Mouse (Mus musculus) midbrain, embryonic 16.5 days (tissue): ENCODE results near the gene Dcst1. TPM values are rescaled to one million over a fixed set of nuclear protein-coding genes. Genes with fewer than 3 reads are reported as not detected.
A peak's percentile ranks its signal among the peaks of the same experiment; 100 is the strongest.

ENCODE experiments used
- ATAC-seq: fragments of 200-750 bp; cut with Nextera tagmentation; 2 replicates; pipeline ENCODE4 v1.8.0; 2017; ENCODE audit warnings: moderate TSS enrichment
- H3K27ac ChIP-seq: fragments of 300-500 bp; sonication (generic); 2 replicates; pipeline ENCODE4 v1.5.1; 2014; ENCODE audit warnings: mild to moderate bottlenecking, low read length, mixed read lengths
- H3K27me3 ChIP-seq: fragments of 300-500 bp; sonication (generic); 2 replicates; pipeline ENCODE4 v1.6.1; 2014; ENCODE audit warnings: low read depth, low read length, mixed read lengths; ENCODE audit not compliant: control insufficient read depth, insufficient read depth
- H3K36me3 ChIP-seq: fragments of 300-500 bp; sonication (generic); 2 replicates; pipeline ENCODE4 v1.6.1; 2014; ENCODE audit warnings: mild to moderate bottlenecking, low read length, moderate library complexity, mixed read lengths; ENCODE audit not compliant: control insufficient read depth, insufficient read depth
- H3K4me1 ChIP-seq: fragments of 300-500 bp; sonication (generic); 2 replicates; pipeline ENCODE4 v1.6.1; 2014; ENCODE audit warnings: mild to moderate bottlenecking, low read length, mixed read lengths; ENCODE audit not compliant: control insufficient read depth, insufficient read depth
- H3K4me2 ChIP-seq: fragments of 300-500 bp; sonication (generic); 2 replicates; pipeline ENCODE4 v1.6.1; 2014; ENCODE audit warnings: mild to moderate bottlenecking, low read length, mixed read lengths
- H3K4me3 ChIP-seq: fragments of 300-500 bp; sonication (generic); 2 replicates; pipeline ENCODE4 v1.5.1; 2014; ENCODE audit warnings: low read depth, mild to moderate bottlenecking, low read length, moderate library complexity, mixed read lengths
- H3K9ac ChIP-seq: fragments of 300-500 bp; sonication (generic); 2 replicates; pipeline ENCODE4 v1.6.1; 2014; ENCODE audit warnings: low read depth, low read length, mixed read lengths
- H3K9me3 ChIP-seq: fragments of 300-500 bp; sonication (generic); replicated peaks from 2 replicates; pipeline ENCODE4 v1.6.1; 2014; ENCODE audit warnings: mild to moderate bottlenecking, low read length, mixed read lengths; ENCODE audit not compliant: control insufficient read depth, poor library complexity, severe bottlenecking
- WGBS: fragments of 180-500 bp; shearing (Covaris S2); extraction: QIAGEN DNeasy Blood & Tissue Kit; methylation state at CpG from one replicate; pipeline ENCODE4 v1.1.7; 2014; 5-methylcytosine and 5-hydroxymethylcytosine counted together
- polyA plus RNA-seq: library from polyadenylated mRNA; unstranded; fragments of >200 nt; fragmentation: Nextera tagmentation; extraction: Ambion mirVana; gene quantifications from 2 replicates; pipeline ENCODE4 v1.2.1, GENCODE M21; 2015

The Dcst1 gene
- polyA plus RNA-seq, 1 experiment from 2014 or later: 0.98 TPM

GRCm38 (mm10) chr3:89322514-89323165 is 42.4 kb downstream of the Dcst1 start, which contains the start of gene Efna3:
Efna3 (minus strand) TSS chr3:89322965.
- ATAC-seq: peak; percentile 27
- Histone ChIP-seq H3K27ac (peak within 1 kb of the TSS; percentile 92), H3K4me1 (peaks cover 14% of the 10 kb centered on the region), H3K4me2 (peak within 1 kb of the TSS; percentile 78), H3K36me3 (no peaks in the 10 kb centered on the region), H3K27me3 (0 out of 2 replicates have a peak, but pooled peaks cover 4% of the 10 kb centered on the region), H3K9ac (peak within 1 kb of the TSS; percentile 88), H3K9me3 (no peaks in the 10 kb centered on the region), H3K4me3 (peak within 1 kb of the TSS; percentile 76)
- under 1% methylated on average over 53 of the region's 53 CpGs for WGBS

GRCm38 (mm10) chr3:89322131-89322500 is 42.9 kb downstream of the Dcst1 start:
- H3K4me3 ChIP-seq: peak overlapping the region; percentile 76
- H3K4me2 ChIP-seq: peak overlapping the region; percentile 78
- 2% methylated on average over 14 of the region's 14 CpGs for WGBS
- peak; percentile 2; the same call in 1 of the 2 replicates for ATAC-seq
- H3K4me1 ChIP-seq: peaks cover 19% of the 10 kb centered on the region
- 0 out of 2 replicates have a peak, but pooled peaks cover 4% of the 10 kb centered on the region for H3K27me3 ChIP-seq
- H3K9me3 ChIP-seq: no peaks in the 10 kb centered on the region
- H3K9ac ChIP-seq: peak overlapping the region; percentile 88
- H3K27ac ChIP-seq: peak overlapping the region; percentile 92
- H3K36me3 ChIP-seq: no peaks in the 10 kb centered on the region

GRCm38 (mm10) chr3:89321183-89322130 is 43.6 kb downstream of the Dcst1 start:
- under 1% methylated on average over 62 of the region's 66 CpGs for WGBS
- H3K36me3 ChIP-seq: no peaks in the 10 kb centered on the region
- H3K4me1 ChIP-seq: peaks cover 25% of the 10 kb centered on the region
- peak overlapping the region; percentile 78 for H3K4me2 ChIP-seq
- peak overlapping the region; percentile 88 for H3K9ac ChIP-seq
- peak overlapping the region; percentile 76 for H3K4me3 ChIP-seq
- peak; percentile 18 for ATAC-seq
- H3K27me3 ChIP-seq: 0 out of 2 replicates have a peak, but pooled peaks cover 4% of the 10 kb centered on the region
- peak overlapping the region; percentile 92 for H3K27ac ChIP-seq
- H3K9me3 ChIP-seq: no peaks in the 10 kb centered on the region

GRCm38 (mm10) chr3:89320581-89321182 is 44.4 kb downstream of the Dcst1 start:
- Histone ChIP-seq H3K36me3 (no peaks in the 10 kb centered on the region), H3K4me3 (peak overlapping the region; percentile 76), H3K9ac (peak overlapping the region; percentile 88), H3K4me1 (peaks cover 33% of the 10 kb centered on the region), H3K27me3 (0 out of 2 replicates have a peak, but pooled peaks cover 4% of the 10 kb centered on the region), H3K9me3 (no peaks in the 10 kb centered on the region), H3K4me2 (peak overlapping the region; percentile 78), H3K27ac (peak overlapping the region; percentile 92)
- ATAC-seq: peak; percentile 26; the same call in 1 of the 2 replicates
- 0% methylated on average over 26 of the region's 41 CpGs for WGBS

DNA sequence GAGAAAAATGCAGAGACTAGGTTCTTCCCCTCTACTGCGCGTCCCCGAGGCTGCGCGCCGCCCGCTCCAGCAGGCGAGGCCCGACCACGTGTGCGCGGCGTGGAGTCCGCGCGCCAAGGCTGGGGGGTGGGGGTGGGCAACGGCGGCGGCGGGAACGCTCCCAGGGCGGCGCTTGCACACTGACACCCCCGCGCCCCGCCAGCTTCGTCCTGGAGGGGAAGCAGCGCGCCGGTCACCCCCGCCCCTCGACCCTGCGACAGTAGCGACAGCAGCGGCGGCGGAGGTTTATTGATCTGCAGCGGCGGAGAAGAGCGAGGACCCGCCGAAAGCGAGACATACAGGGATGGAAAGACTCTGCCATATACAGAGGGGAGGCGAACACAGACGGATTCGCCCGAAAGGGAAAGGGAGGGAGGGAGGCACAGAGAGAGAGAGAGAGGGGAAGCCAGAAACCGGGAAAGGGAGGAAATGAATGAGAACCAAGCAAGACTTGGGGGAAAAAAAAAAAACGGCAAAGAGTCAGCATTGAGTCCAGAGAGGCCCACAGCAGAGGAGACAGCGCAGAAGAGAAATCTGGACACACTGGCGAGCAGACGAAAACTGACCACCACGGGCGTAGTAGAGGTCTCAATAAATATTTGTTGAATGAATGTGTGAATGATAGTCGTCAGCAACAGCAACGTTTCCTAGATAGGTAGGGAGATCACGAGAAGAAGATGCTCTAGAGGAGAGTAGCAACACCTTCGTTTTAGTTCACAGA is 45.3 kb downstream of the Dcst1 start:
- peaks cover 3% of the 10 kb centered on the region; the same call in 1 of the 2 replicates for H3K36me3 ChIP-seq
- peak overlapping the region; percentile 92 for H3K27ac ChIP-seq
- ATAC-seq: no peak
- H3K9me3 ChIP-seq: no peaks in the 10 kb centered on the region
- 0 out of 2 replicates have a peak, but pooled peaks cover 4% of the 10 kb centered on the region for H3K27me3 ChIP-seq
- 2% methylated on average over 50 of the region's 58 CpGs for WGBS
- H3K4me3 ChIP-seq: peak overlapping the region; percentile 76
- peaks cover 38% of the 10 kb centered on the region for H3K4me1 ChIP-seq
- peak overlapping the region; percentile 78 for H3K4me2 ChIP-seq
- peak overlapping the region; percentile 88 for H3K9ac ChIP-seq

DNA sequence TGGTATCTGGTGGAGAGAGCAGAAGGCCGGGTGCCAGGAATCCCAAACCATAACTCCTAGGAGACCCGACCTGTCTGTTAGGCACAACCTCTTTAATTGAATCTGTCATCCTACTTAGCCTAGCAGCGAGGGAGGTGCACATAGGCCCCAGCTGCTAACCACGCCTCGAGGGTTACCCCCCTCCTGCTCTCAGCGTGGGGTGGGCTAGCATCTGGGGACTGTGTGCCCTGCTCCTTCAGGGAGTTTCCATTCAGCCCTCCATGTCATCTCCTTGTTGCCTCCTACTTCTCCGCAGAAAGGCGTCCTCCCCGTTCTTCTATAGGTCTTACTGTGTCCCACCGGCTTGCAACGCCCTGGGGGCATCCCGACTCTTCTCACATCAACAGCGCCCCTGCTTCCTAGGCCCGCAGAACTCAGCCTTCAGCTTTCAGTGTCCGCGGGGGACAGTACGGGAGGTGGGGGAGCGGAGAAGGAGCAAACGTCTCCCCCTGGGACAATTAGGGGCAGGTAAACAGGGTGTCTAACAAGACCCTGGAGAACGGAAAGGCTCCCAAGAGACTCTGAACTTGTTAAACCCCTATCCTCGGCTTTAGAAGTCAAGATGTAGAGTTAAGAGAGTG is 46.0 kb downstream of the Dcst1 start:
- Histone ChIP-seq H3K27ac (peak overlapping the region; percentile 92; the same call in 1 of the 2 replicates), H3K4me1 (peaks cover 38% of the 10 kb centered on the region), H3K4me3 (peak overlapping the region; percentile 76), H3K9ac (peak overlapping the region; percentile 88; the same call in 1 of the 2 replicates), H3K4me2 (peak overlapping the region; percentile 78), H3K27me3 (0 out of 2 replicates have a peak, but pooled peaks cover 4% of the 10 kb centered on the region), H3K36me3 (peaks cover 3% of the 10 kb centered on the region; the same call in 1 of the 2 replicates), H3K9me3 (no peaks in the 10 kb centered on the region)
- no peak for ATAC-seq
- WGBS: 6% methylated on average over 21 of the region's 21 CpGs

DNA sequence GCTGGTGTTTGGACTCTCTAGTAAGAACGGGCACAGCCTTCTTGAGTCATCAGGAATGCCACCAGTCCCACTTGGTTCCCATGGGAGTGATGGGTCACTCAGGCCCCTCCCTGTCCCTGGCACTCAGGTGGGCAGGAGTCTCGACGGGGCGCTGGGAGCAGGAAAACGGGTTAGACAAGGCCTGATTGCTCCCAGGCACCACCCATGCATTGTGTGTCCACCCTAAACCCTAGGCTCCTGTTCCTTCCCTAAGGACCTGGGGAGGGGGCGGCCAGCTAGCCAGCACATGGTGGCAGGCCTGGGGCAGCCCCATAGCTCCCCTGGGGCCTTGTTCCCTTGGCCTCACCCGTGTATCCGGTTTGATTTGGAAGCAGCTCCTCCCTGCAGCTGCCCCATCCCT is 46.7 kb downstream of the Dcst1 start:
- H3K27me3 ChIP-seq: 0 out of 2 replicates have a peak, but pooled peaks cover 4% of the 10 kb centered on the region
- peaks cover 38% of the 10 kb centered on the region for H3K4me1 ChIP-seq
- 78% methylated on average over 8 of the region's 8 CpGs for WGBS

More for the DNA sequence above, 46.7 kb downstream of the Dcst1 start:
- no peak overlapping the region for H3K9ac ChIP-seq
- H3K36me3 ChIP-seq: peaks cover 3% of the 10 kb centered on the region; the same call in 1 of the 2 replicates
- H3K4me3 ChIP-seq: no peak overlapping the region
- no peaks in the 10 kb centered on the region for H3K9me3 ChIP-seq
- no peak overlapping the region for H3K4me2 ChIP-seq
- H3K27ac ChIP-seq: no peak overlapping the region
- no peak for ATAC-seq
